Mouse (Mus musculus) liver, embryonic 12.5 days (tissue): ENCODE measurements around the gene Grik4. TPM values are rescaled to one million over a fixed set of nuclear protein-coding genes. Genes with fewer than 3 reads are reported as not detected.

Experiments
- ATAC-seq: fragments of 200-750 bp; cut with Nextera tagmentation; 2 replicates; pipeline ENCODE4 v1.8.0; 2017; ENCODE audit warnings: moderate number of reproducible peaks, mild to moderate bottlenecking, moderate library complexity
- H3K27ac ChIP-seq: fragments of 300-500 bp; sonication (generic); 2 replicates; pipeline ENCODE4 v1.5.1; 2016; ENCODE audit warnings: mild to moderate bottlenecking
- H3K27me3 ChIP-seq: fragments of 300-500 bp; sonication (generic); replicated peaks from 2 replicates; pipeline ENCODE4 v1.6.1; 2016; ENCODE audit warnings: mild to moderate bottlenecking, moderate library complexity
- H3K36me3 ChIP-seq: fragments of 300-500 bp; sonication (generic); 2 replicates; pipeline ENCODE4 v1.6.1; 2016; ENCODE audit warnings: mild to moderate bottlenecking, moderate library complexity
- H3K4me1 ChIP-seq: fragments of 300-500 bp; sonication (generic); 2 replicates; pipeline ENCODE4 v1.6.1; 2016
- H3K4me2 ChIP-seq: fragments of 300-500 bp; sonication (generic); 2 replicates; pipeline ENCODE4 v1.6.1; 2016; ENCODE audit warnings: mild to moderate bottlenecking, moderate library complexity
- H3K4me3 ChIP-seq: fragments of 300-500 bp; sonication (generic); 2 replicates; pipeline ENCODE4 v1.5.1; 2016; ENCODE audit warnings: mild to moderate bottlenecking, moderate library complexity
- H3K9ac ChIP-seq: fragments of 300-500 bp; sonication (generic); 2 replicates; pipeline ENCODE4 v1.6.1; 2016; ENCODE audit warnings: mild to moderate bottlenecking, moderate library complexity
- H3K9me3 ChIP-seq: fragments of 300-500 bp; sonication (generic); replicated peaks from 2 replicates; pipeline ENCODE4 v1.6.1; 2016; ENCODE audit warnings: mild to moderate bottlenecking, moderate library complexity
- WGBS: fragments of 180-500 bp; shearing (Covaris S2); methylation state at CpG from one replicate; pipeline ENCODE4 v1.1.7; 2016; ENCODE audit not compliant: insufficient replicate concordance; 5-methylcytosine and 5-hydroxymethylcytosine counted together
- polyA plus RNA-seq: library from polyadenylated mRNA; unstranded; fragments of >200 nt; fragmentation: Nextera tagmentation; extraction: Ambion mirVana; gene quantifications from 2 replicates; pipeline ENCODE4 v1.2.1, GENCODE M21; 2016

Gene Grik4
- polyA plus RNA-seq, 1 experiment from 2014 or later: 2.2 TPM

DNA sequence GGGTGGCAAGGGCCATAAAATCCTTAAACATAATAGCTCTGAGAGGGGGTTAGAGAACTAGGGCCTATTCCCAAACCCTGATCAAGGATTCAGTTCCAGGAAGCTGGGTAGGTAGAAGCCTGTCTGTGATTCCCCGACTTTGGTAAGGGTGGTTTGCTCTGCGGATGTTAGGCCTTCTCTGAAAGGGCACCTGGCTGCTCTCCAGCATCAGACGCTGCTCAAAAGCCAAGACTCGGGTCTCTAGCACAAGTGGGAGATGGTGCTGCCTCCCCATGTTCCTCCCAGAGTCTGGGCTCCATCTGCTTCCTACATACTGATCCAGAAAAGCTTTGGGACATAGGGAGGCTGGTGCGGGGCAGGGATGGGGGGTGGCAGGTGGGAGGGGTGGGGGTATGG is 270.3 kb downstream of the Grik4 start:
- 54% methylated on average over 5 of the region's 5 CpGs for WGBS
- Histone ChIP-seq H3K9me3 (no peaks in the 10 kb centered on the region), H3K4me2 (no peak overlapping the region), H3K27ac (peak overlapping the region; percentile 2; the same call in 1 of the 2 replicates), H3K36me3 (no peaks in the 10 kb centered on the region), H3K4me3 (no peak overlapping the region), H3K4me1 (peaks cover 14% of the 10 kb centered on the region; the same call in 1 of the 2 replicates), H3K9ac (no peak overlapping the region), H3K27me3 (no peaks in the 10 kb centered on the region)
- ATAC-seq: no peak

DNA sequence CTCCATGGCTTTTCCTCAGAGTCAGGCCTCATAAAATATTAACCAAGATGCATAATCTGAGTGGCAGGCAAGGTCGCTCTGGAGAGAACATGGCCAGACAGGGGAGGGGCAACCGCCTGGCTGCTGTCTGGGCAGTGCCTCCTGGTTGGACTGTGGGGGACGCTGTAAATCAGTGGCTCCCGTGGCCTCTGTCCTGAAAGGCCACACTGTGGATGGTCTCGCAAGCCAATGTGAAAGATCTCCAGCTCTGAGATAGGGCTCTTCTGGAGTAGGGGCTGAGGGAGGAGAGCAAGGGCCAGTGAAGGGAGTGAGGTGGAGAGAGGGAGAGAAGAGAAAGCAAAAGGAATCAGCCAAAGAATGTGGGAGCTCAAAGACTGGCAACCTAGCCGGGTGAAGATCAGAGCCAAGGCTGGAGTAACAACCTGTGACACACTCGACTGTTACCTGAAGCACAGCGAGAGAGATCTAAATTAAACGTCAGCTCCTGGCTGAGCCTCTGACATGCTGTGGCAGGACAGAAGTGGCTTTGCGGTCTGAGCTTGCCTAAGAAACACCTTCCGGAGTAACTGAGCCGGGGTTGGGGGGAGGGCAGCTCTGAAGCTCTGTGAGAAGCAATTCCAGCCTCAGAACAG is 270.8 kb downstream of the Grik4 start:
- H3K9ac ChIP-seq: no peak overlapping the region
- H3K4me3 ChIP-seq: no peak overlapping the region
- H3K27me3 ChIP-seq: no peaks in the 10 kb centered on the region
- WGBS: 37% methylated on average over 12 of the region's 12 CpGs
- peak overlapping the region; percentile 20 for H3K4me2 ChIP-seq
- H3K27ac ChIP-seq: peak overlapping the region; percentile 2; the same call in 1 of the 2 replicates
- H3K9me3 ChIP-seq: no peaks in the 10 kb centered on the region
- ATAC-seq: peak; percentile 61
- H3K4me1 ChIP-seq: peaks cover 14% of the 10 kb centered on the region; the same call in 1 of the 2 replicates
- no peaks in the 10 kb centered on the region for H3K36me3 ChIP-seq

GRCm38 (mm10) chr9:42672982-42673381 is 271.3 kb downstream of the Grik4 start:
- no peaks in the 10 kb centered on the region for H3K27me3 ChIP-seq
- ATAC-seq: peak; percentile 44; the same call in 1 of the 2 replicates
- no peak overlapping the region for H3K4me3 ChIP-seq
- 47% methylated on average over 8 of the region's 8 CpGs for WGBS
- no peak overlapping the region for H3K27ac ChIP-seq
- H3K9ac ChIP-seq: no peak overlapping the region
- peaks cover 14% of the 10 kb centered on the region; the same call in 1 of the 2 replicates for H3K4me1 ChIP-seq
- H3K4me2 ChIP-seq: no peak overlapping the region
- H3K36me3 ChIP-seq: no peaks in the 10 kb centered on the region
- no peaks in the 10 kb centered on the region for H3K9me3 ChIP-seq

- H3K9me3 ChIP-seq: no peaks in the 10 kb centered on the region
- no peak overlapping the region for H3K27ac ChIP-seq
- no peaks in the 10 kb centered on the region for H3K36me3 ChIP-seq
- no peak overlapping the region for H3K4me2 ChIP-seq
- H3K27me3 ChIP-seq: no peaks in the 10 kb centered on the region
- WGBS: 39% methylated on average over 2 of the region's 2 CpGs
- no peak overlapping the region for H3K9ac ChIP-seq
- ATAC-seq: no peak
- H3K4me3 ChIP-seq: no peak overlapping the region
- H3K4me1 ChIP-seq: peaks cover 14% of the 10 kb centered on the region; the same call in 1 of the 2 replicates
Measured at GRCm38 (mm10) chr9:42670619-42671018, 273.7 kb downstream of the Grik4 start.

- no peak overlapping the region for H3K27ac ChIP-seq
- no peaks in the 10 kb centered on the region for H3K27me3 ChIP-seq
- WGBS: 50% methylated on average over 1 of the region's 1 CpGs
- no peak overlapping the region for H3K4me2 ChIP-seq
- H3K4me3 ChIP-seq: no peak overlapping the region
- H3K9me3 ChIP-seq: no peaks in the 10 kb centered on the region
- no peaks in the 10 kb centered on the region for H3K36me3 ChIP-seq
- H3K4me1 ChIP-seq: no peaks in the 10 kb centered on the region
- no peak overlapping the region for H3K9ac ChIP-seq
- no peak for ATAC-seq
Measured at GRCm38 (mm10) chr9:42661481-42661880, 282.8 kb downstream of the Grik4 start.

DNA sequence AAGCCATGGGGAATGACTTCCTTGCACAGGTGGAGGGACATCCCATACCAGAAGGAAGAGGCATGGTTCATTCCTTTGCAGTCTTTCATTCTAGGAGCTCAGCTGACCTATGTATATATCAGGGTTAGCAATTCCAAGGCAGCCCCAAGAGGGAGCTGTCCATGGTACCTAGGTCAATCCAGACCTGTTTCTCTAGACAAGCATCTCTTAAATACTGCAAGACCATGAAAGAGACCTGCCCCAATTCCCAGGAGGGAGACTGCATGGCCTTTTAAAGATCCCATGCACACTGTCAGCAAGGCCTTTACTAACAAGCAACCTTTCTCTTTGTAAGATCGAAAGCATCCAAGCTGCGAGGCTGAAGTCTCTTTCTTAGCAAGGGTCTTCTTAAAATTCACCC is 291.5 kb downstream of the Grik4 start:
- H3K36me3 ChIP-seq: no peaks in the 10 kb centered on the region
- H3K4me1 ChIP-seq: no peaks in the 10 kb centered on the region
- no peak overlapping the region for H3K4me3 ChIP-seq
- no peak overlapping the region for H3K27ac ChIP-seq
- H3K27me3 ChIP-seq: no peaks in the 10 kb centered on the region
- 65% methylated on average over 2 of the region's 2 CpGs for WGBS
- no peak overlapping the region for H3K9ac ChIP-seq
- no peak for ATAC-seq
- no peaks in the 10 kb centered on the region for H3K9me3 ChIP-seq
- H3K4me2 ChIP-seq: no peak overlapping the region

- no peaks in the 10 kb centered on the region for H3K9me3 ChIP-seq
- H3K27me3 ChIP-seq: no peaks in the 10 kb centered on the region
- H3K27ac ChIP-seq: no peak overlapping the region
- H3K4me2 ChIP-seq: no peak overlapping the region
- no peak overlapping the region for H3K9ac ChIP-seq
- H3K4me1 ChIP-seq: no peaks in the 10 kb centered on the region
- H3K36me3 ChIP-seq: no peaks in the 10 kb centered on the region
- no peak for ATAC-seq
- WGBS: 48% methylated on average over 4 of the region's 4 CpGs
- H3K4me3 ChIP-seq: no peak overlapping the region
Measured at GRCm38 (mm10) chr9:42652309-42652708, 292.0 kb downstream of the Grik4 start.

- Histone ChIP-seq H3K4me3 (no peak overlapping the region), H3K9ac (no peak overlapping the region), H3K4me2 (no peak overlapping the region), H3K9me3 (no peaks in the 10 kb centered on the region), H3K27ac (no peak overlapping the region), H3K4me1 (no peaks in the 10 kb centered on the region), H3K27me3 (no peaks in the 10 kb centered on the region), H3K36me3 (no peaks in the 10 kb centered on the region)
- no peak for ATAC-seq
- WGBS: 63% methylated on average over 5 of the region's 5 CpGs
Measured at GRCm38 (mm10) chr9:42649872-42650271, 294.4 kb downstream of the Grik4 start.

- Histone ChIP-seq H3K27me3 (no peaks in the 10 kb centered on the region), H3K27ac (no peak overlapping the region), H3K9me3 (no peaks in the 10 kb centered on the region), H3K4me1 (no peaks in the 10 kb centered on the region), H3K9ac (no peak overlapping the region), H3K4me3 (no peak overlapping the region), H3K4me2 (no peak overlapping the region), H3K36me3 (no peaks in the 10 kb centered on the region)
- 70% methylated on average over 3 of the region's 3 CpGs for WGBS
- no peak for ATAC-seq
Measured at GRCm38 (mm10) chr9:42648051-42648450, 296.2 kb downstream of the Grik4 start.

GRCm38 (mm10) chr9:42647596-42647995 is 296.7 kb downstream of the Grik4 start:
- H3K27ac ChIP-seq: no peak overlapping the region
- no peaks in the 10 kb centered on the region for H3K9me3 ChIP-seq
- no peak for ATAC-seq
- WGBS: 46% methylated on average over 3 of the region's 3 CpGs
- H3K4me1 ChIP-seq: no peaks in the 10 kb centered on the region
- no peak overlapping the region for H3K4me3 ChIP-seq
- H3K9ac ChIP-seq: no peak overlapping the region
- no peak overlapping the region for H3K4me2 ChIP-seq
- no peaks in the 10 kb centered on the region for H3K36me3 ChIP-seq
- H3K27me3 ChIP-seq: no peaks in the 10 kb centered on the region

GRCm38 (mm10) chr9:42646821-42647220 is 297.5 kb downstream of the Grik4 start:
- WGBS: 55% methylated on average over 10 of the region's 10 CpGs

DNA sequence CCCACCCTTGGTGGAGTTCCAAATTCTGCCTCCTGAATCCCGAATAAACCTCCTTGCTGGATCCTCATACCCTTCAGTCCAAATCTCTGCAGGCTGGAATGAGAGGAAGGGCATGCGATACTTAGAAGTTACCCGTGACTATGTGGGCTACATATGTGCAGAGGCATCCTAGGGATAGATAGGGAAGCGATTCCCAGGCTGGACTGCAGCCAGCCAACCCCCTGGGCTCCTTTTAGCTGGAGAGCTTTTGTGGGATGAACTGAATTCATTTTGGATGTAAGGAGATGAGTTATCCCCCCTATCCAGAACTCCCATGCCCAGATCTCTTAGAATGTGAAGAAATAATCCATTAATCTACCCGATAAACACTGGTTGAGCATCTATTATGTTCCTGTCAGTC is 299.1 kb downstream of the Grik4 start:
- no peaks in the 10 kb centered on the region for H3K36me3 ChIP-seq
- no peak overlapping the region for H3K4me3 ChIP-seq
- H3K9me3 ChIP-seq: no peaks in the 10 kb centered on the region
- no peak overlapping the region for H3K4me2 ChIP-seq
- ATAC-seq: no peak
- H3K27me3 ChIP-seq: no peaks in the 10 kb centered on the region
- 0 out of 2 replicates have a peak, but pooled peaks cover 3% of the 10 kb centered on the region for H3K4me1 ChIP-seq
- no peak overlapping the region for H3K9ac ChIP-seq
- H3K27ac ChIP-seq: no peak overlapping the region
- WGBS: 75% methylated on average over 5 of the region's 5 CpGs

More at GRCm38 (mm10) chr9:42646821-42647220, 297.5 kb downstream of the Grik4 start:
- Histone ChIP-seq H3K9me3 (no peaks in the 10 kb centered on the region), H3K27me3 (no peaks in the 10 kb centered on the region), H3K4me2 (no peak overlapping the region), H3K9ac (no peak overlapping the region), H3K36me3 (no peaks in the 10 kb centered on the region), H3K4me1 (0 out of 2 replicates have a peak, but pooled peaks cover 3% of the 10 kb centered on the region), H3K27ac (no peak overlapping the region), H3K4me3 (no peak overlapping the region)
- no peak for ATAC-seq

DNA sequence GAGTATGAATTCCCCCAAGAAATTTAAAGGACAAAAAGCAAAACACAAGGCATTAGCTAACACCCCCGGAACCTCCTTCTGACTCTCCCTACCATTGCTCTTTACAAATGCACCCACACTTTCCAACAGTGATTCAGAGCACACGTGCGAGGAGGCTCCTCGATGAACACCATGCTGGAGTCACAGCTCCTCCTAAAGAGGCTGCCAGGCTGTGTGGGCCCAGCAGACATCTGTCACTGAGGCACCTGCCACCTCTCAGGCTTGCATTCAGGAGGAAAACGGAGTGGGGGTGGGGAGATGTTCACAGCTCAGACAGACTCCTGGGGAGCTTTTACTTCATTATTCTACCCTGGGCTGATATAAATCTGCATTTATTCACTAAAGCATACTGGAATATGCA is 301.5 kb downstream of the Grik4 start:
- no peak for ATAC-seq
- no peak overlapping the region for H3K4me2 ChIP-seq
- no peaks in the 10 kb centered on the region for H3K27me3 ChIP-seq
- no peak overlapping the region for H3K4me3 ChIP-seq
- H3K27ac ChIP-seq: no peak overlapping the region
- H3K4me1 ChIP-seq: 0 out of 2 replicates have a peak, but pooled peaks cover 3% of the 10 kb centered on the region
- 58% methylated on average over 5 of the region's 5 CpGs for WGBS
- H3K9me3 ChIP-seq: no peaks in the 10 kb centered on the region
- H3K36me3 ChIP-seq: no peaks in the 10 kb centered on the region
- no peak overlapping the region for H3K9ac ChIP-seq
